Mouse (Mus musculus): ENCODE measurements around the gene Gm12166. TPM values are rescaled to one million over a fixed set of nuclear protein-coding genes. Genes with fewer than 3 reads are reported as not detected.

Gene Gm12166
- polyA plus RNA-seq, 1 experiment: 25.3 TPM

DNA sequence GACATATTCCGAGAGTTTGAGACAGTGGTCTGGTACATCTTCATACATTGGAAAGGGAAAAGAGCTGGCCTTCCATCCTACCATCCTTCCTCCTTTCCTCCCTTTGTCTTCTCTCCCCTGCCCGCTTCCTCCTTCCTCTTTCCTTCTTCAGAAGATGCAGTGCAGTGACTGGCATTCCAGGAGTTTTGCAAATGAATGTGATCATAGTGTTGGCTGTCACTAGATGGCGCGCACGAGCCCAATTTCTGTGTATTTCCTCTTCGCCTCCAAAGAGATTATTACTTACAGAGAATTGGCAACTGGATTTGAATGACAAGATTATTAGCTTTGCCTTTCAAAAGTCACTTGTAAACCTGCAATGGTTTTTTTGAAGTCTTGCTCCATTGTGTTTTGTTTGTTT is 36.1 kb downstream of the Gm12166 start:
- Histone ChIP-seq H3K4me1 (ENCODE audit: control insufficient read depth, insufficient read depth, insufficient read length, low read length) (no peaks in the 10 kb centered on the region), H3K36me3 (ENCODE audit: control insufficient read depth, insufficient read depth, low read length) (no peaks in the 10 kb centered on the region), H3K4me3 (ENCODE audit: low read depth, low read length) (no peak overlapping the region), H3K27me3 (ENCODE audit: control insufficient read depth, insufficient read depth, low read length) (no peaks in the 10 kb centered on the region; the same call in 1 of the 2 replicates), H3K27ac (ENCODE audit: insufficient read depth, low read depth, low read length) (no peak overlapping the region)
- 18% methylated on average over 6 of the region's 6 CpGs for WGBS
- TF ChIP-seq POLR2A (IDR thresholded peaks at IDR 0.05; ENCODE audit: low read depth, low read length) (no peak), CTCF (IDR thresholded peaks at IDR 0.05; ENCODE audit: extremely low read depth, insufficient read length, insufficient replicate concordance, low read depth, low read length) (no peak)

Other genes starting within 250 kb of the Gm12166 start
- gene Clint1, start 200.3 kb downstream of the Gm12166 start, polyA plus RNA-seq (2012; rRNA removed): 38.7 and 59.2 TPM in 2 replicates
- 2.1 and 3.1 TPM in 2 replicates for gene Lsm11, start 107.4 kb downstream of the Gm12166 start, polyA plus RNA-seq (2012; rRNA removed)
- gene Thg1l, start 96.8 kb downstream of the Gm12166 start, polyA plus RNA-seq (2012; rRNA removed): 1.6 and 2.4 TPM in 2 replicates
- 0.11 and 0.17 TPM in 2 replicates for gene Sox30, start 72.0 kb downstream of the Gm12166 start, polyA plus RNA-seq (2012; rRNA removed)
- gene Adam19, start 3.7 kb upstream of the Gm12166 start, polyA plus RNA-seq (2012; rRNA removed): 4.4 and 6.8 TPM in 2 replicates
- 0.49 and 0.89 TPM in 2 replicates for gene Nipal4, start 114.2 kb upstream of the Gm12166 start, polyA plus RNA-seq (2012; rRNA removed)
- not detected in 2 replicates for gene Fndc9, start 183.2 kb upstream of the Gm12166 start, polyA plus RNA-seq (2012; rRNA removed)